Mouse (Mus musculus) lung, adult 2 months (tissue): ENCODE data around the gene Gm17455. TPM values are rescaled to one million over a fixed set of nuclear protein-coding genes. Genes with fewer than 3 reads are reported as not detected.

Source experiments
- DNase-seq: peaks from one replicate; pipeline ENCODE4 v3.0.0; 2022
- H3K4me1 ChIP-seq: fragments of 200-500 bp; 2 replicates; pipeline ENCODE4 v1.6.1; 2011; ENCODE audit warnings: low read length; ENCODE audit not compliant: control insufficient read depth, insufficient read depth
- H3K4me3 ChIP-seq: fragments of 200-500 bp; replicated peaks from 2 replicates; pipeline ENCODE3; 2011; ENCODE audit warnings: low read depth, mild to moderate bottlenecking, control low read depth, low read length; ENCODE audit errors: extremely low read depth
- CTCF ChIP-seq: fragments of 200-500 bp; IDR thresholded peaks from 2 replicates; pipeline ENCODE4 v1.5.1; 2011; ENCODE audit warnings: mild to moderate bottlenecking, low read length, control low read depth; ENCODE audit not compliant: insufficient read depth
- POLR2A ChIP-seq: fragments of 200-500 bp; IDR thresholded peaks from 2 replicates; pipeline ENCODE4 v1.6.1; 2011; ENCODE audit warnings: low read depth, mild to moderate bottlenecking, control low read depth, low read length, borderline replicate concordance; ENCODE audit errors: extremely low read depth
- WGBS: fragments of 180-500 bp; shearing (Covaris S2); methylation state at CpG from one replicate; pipeline ENCODE4 v1.1.7; 2018; 5-methylcytosine and 5-hydroxymethylcytosine counted together
- polyA plus RNA-seq: library from polyadenylated mRNA; depleted of rRNA; stranded (reverse); fragments of >200 nt; gene quantifications from 2 replicates; pipeline ENCODE4 v1.2.3, GENCODE M21; 2012

The Gm17455 gene
- polyA plus RNA-seq, 1 experiment, result 1.2 TPM

GRCm38 (mm10) chr10:60357901-60358300 is 41.6 kb upstream of the Gm17455 start:
- 97% methylated on average over 14 of the region's 14 CpGs for WGBS
- Histone ChIP-seq H3K4me3 (no peak overlapping the region), H3K4me1 (peaks cover 4% of the 10 kb centered on the region)
- no peak for DNase-seq
- TF ChIP-seq CTCF, result no peak
- TF ChIP-seq POLR2A, result no peak

- Histone ChIP-seq H3K4me3 (no peak overlapping the region), H3K4me1 (peaks cover 2% of the 10 kb centered on the region; the same call in 1 of the 2 replicates)
- WGBS, result 76% methylated on average over 4 of the region's 4 CpGs
- no peak for DNase-seq
- TF ChIP-seq CTCF (no peak), POLR2A (no peak)
Measured at GRCm38 (mm10) chr10:60358776-60359175, 40.8 kb upstream of the Gm17455 start.

DNA sequence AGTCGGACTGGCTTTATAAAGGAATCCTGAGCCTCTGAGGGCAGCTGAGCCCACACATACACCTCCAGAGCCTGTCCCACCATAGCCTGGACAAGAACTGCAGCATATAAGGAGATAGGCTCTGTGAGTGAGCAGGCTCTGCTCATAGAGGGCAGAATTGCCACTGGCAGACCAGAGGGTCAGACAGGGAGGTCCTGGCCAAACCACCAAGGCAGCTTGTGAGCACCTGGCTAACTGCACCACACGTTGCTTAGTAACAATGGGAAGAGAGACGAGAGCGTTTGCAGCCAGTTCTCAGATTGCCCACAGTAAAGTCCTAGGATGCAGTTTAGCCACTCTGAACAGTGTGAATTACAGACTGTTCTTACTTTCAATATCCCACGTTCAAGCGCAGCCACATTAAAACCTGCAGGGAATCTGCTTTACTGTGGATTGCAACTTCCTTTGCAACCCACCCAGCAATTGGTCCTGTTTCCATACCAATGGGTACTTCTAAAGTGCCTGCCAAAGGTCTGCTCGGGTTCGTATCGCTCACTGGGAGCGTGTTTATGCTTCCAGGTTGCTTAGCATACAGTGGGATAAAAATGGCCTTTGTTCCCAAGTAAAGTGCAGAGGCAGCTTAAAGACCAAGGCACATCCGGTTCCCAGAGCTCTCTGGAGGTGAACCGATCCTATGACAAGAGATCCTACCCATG is 37.8 kb upstream of the Gm17455 start:
- DNase-seq, result no peak
- Histone ChIP-seq H3K4me3 (no peak overlapping the region), H3K4me1 (peaks cover 2% of the 10 kb centered on the region; the same call in 1 of the 2 replicates)
- TF ChIP-seq POLR2A (no peak), CTCF (no peak)
- WGBS, result 45% methylated on average over 12 of the region's 12 CpGs

- Histone ChIP-seq H3K4me3 (no peak overlapping the region), H3K4me1 (peaks cover 2% of the 10 kb centered on the region; the same call in 1 of the 2 replicates)
- TF ChIP-seq CTCF, result no peak
- TF ChIP-seq POLR2A, result no peak
- no peak for DNase-seq
- 42% methylated on average over 2 of the region's 2 CpGs for WGBS
Measured at GRCm38 (mm10) chr10:60362310-60362628, 37.3 kb upstream of the Gm17455 start.

GRCm38 (mm10) chr10:60363426-60363825 is 36.1 kb upstream of the Gm17455 start:
- WGBS, result 59% methylated on average over 6 of the region's 6 CpGs
- H3K4me1 ChIP-seq, result peaks cover 5% of the 10 kb centered on the region; the same call in 1 of the 2 replicates
- TF ChIP-seq POLR2A (no peak), CTCF (no peak)
- no peak overlapping the region for H3K4me3 ChIP-seq
- DNase-seq, result no peak

DNA sequence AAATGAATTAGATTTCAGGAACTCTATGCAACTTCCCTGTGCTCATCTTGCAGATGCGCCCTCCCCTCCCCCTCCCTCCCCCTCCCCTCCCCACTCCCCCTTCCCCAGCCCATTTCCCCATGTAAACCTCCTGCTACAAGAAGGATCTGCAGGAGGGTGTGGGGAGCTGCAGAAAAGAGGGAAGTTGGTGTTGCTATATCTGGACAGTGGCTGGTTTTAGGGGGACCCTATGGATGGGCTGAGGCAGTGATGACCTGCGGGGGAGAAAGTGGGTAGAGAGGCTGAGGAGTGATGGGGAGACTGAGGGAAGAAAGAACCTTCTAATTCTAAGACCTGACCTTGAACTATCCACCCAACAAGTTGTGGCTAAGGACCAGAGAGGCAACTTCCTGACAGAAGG is 32.4 kb upstream of the Gm17455 start:
- DNase-seq, result no peak
- Histone ChIP-seq H3K4me3 (no peak overlapping the region), H3K4me1 (peaks cover 8% of the 10 kb centered on the region)
- WGBS, result 68% methylated on average over 2 of the region's 2 CpGs
- no peak for TF ChIP-seq CTCF
- no peak for TF ChIP-seq POLR2A

DNA sequence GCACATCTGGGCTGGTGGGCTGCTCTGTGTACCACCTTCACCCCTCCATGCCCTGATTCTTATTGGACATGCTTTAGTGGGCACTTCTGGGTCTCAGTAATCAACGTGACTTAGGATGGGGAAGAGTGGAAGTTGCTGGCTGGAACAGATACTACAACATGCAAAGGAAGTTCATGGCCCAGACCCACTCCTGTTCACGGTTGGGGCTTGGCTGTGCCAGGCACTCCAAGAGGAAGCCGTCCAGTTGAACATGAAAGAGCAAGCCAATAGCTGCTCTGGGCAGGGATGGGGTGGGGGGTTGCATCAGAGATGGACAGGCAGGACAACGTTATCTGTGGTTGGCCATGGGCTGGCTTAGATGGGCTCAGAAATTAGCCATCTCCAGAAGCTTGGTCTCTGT is 31.6 kb upstream of the Gm17455 start:
- 51% methylated on average over 4 of the region's 4 CpGs for WGBS
- TF ChIP-seq POLR2A (no peak), CTCF (no peak)
- no peak overlapping the region for H3K4me3 ChIP-seq
- DNase-seq, result no peak
- H3K4me1 ChIP-seq, result peaks cover 11% of the 10 kb centered on the region

DNA sequence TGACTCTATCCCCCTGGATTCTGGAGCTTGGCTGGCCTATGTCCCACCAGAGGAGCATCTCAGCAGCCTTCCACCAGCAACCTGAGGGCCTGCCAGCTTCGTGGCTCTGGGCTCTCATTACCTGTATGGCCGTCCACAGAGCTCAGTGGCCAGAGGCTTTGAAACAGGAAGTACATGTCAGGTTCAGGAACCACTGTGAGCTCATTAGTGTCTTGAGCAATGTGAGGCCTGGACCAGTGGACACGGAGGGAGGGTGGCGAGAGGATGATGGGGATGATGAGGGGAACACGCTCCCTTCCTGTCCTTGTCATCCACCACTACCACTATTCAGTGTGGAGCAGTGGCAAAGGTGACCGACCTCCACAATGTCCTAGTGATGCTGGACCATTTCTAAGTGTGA is 30.1 kb upstream of the Gm17455 start:
- no peak for DNase-seq

GRCm38 (mm10) chr10:60370098-60370497 is 29.4 kb upstream of the Gm17455 start:
- no peak overlapping the region for H3K4me3 ChIP-seq
- DNase-seq, result no peak
- peaks cover 20% of the 10 kb centered on the region for H3K4me1 ChIP-seq
- WGBS, result 42% methylated on average over 2 of the region's 2 CpGs
- TF ChIP-seq POLR2A, result no peak
- no peak for TF ChIP-seq CTCF

More for the DNA sequence above, 30.1 kb upstream of the Gm17455 start:
- Histone ChIP-seq H3K4me3 (no peak overlapping the region), H3K4me1 (peaks cover 17% of the 10 kb centered on the region)
- TF ChIP-seq CTCF (no peak), POLR2A (no peak)
- WGBS, result 71% methylated on average over 6 of the region's 6 CpGs

- Histone ChIP-seq H3K4me3 (no peak overlapping the region), H3K4me1 (peaks cover 20% of the 10 kb centered on the region)
- DNase-seq, result no peak
- TF ChIP-seq CTCF (no peak), POLR2A (no peak)
- WGBS, result 51% methylated on average over 5 of the region's 5 CpGs
Measured at GRCm38 (mm10) chr10:60370601-60371061, 28.9 kb upstream of the Gm17455 start.
